Mouse (Mus musculus) ZHBTc4 (cell line): Measurements from ENCODE around the gene Xylt1.

Source experiments
- DNase-seq: peaks from one replicate; pipeline ENCODE4 v3.0.0-alpha.2; 2011; ENCODE audit warnings: low read depth, low spot score

Xylt1 gene

GRCm38 (mm10) chr7:117380418-117381187 lies at the start of gene Xylt1:
Gene Xylt1, plus strand, starts transcription at chr7:117380979.
- DNase-seq, result peak; percentile 88

- DNase-seq, result peak; percentile 87
Observed at GRCm38 (mm10) chr7:117333936-117334335, 46.8 kb upstream of the Xylt1 start.

GRCm38 (mm10) chr7:117356316-117356715 lies 24.5 kb upstream of the Xylt1 start:
- no peak for DNase-seq

GRCm38 (mm10) chr7:117357425-117358194 lies 23.2 kb upstream of the Xylt1 start:
- no peak for DNase-seq

- DNase-seq, result no peak
Observed at GRCm38 (mm10) chr7:117361281-117361680, 19.5 kb upstream of the Xylt1 start.

- DNase-seq, result no peak
Observed at GRCm38 (mm10) chr7:117362493-117362892, 18.3 kb upstream of the Xylt1 start.

GRCm38 (mm10) chr7:117368647-117369289 lies 12.0 kb upstream of the Xylt1 start:
- DNase-seq, result no peak

- no peak for DNase-seq
Observed at GRCm38 (mm10) chr7:117369290-117369941, 11.4 kb upstream of the Xylt1 start.

- peak; percentile 69 for DNase-seq
Observed at GRCm38 (mm10) chr7:117375886-117376309, 4.9 kb upstream of the Xylt1 start.

- no peak for DNase-seq
Observed at GRCm38 (mm10) chr7:117377138-117377537, 3.6 kb upstream of the Xylt1 start.

GRCm38 (mm10) chr7:117380036-117380417 lies 752 bp upstream of the Xylt1 start:
- no peak for DNase-seq

- peak; percentile 71 for DNase-seq
Observed at GRCm38 (mm10) chr7:117381188-117381981, 606 bp downstream of the Xylt1 start.

GRCm38 (mm10) chr7:117382006-117382405 lies 1.2 kb downstream of the Xylt1 start:
- DNase-seq, result no peak

- DNase-seq, result peak; percentile 25
Observed at GRCm38 (mm10) chr7:117383147-117383940, 2.6 kb downstream of the Xylt1 start.

GRCm38 (mm10) chr7:117386376-117386775 lies 5.6 kb downstream of the Xylt1 start:
- no peak for DNase-seq

GRCm38 (mm10) chr7:117388284-117388988 lies 7.7 kb downstream of the Xylt1 start:
- no peak for DNase-seq

- no peak for DNase-seq
Observed at GRCm38 (mm10) chr7:117389048-117389447, 8.3 kb downstream of the Xylt1 start.

GRCm38 (mm10) chr7:117392863-117393569 lies 12.2 kb downstream of the Xylt1 start:
- no peak for DNase-seq

GRCm38 (mm10) chr7:117393976-117394375 lies 13.2 kb downstream of the Xylt1 start:
- no peak for DNase-seq
